Mouse (Mus musculus) spleen, postnatal 4 days (tissue): ENCODE results near the gene Slc25a20.

ENCODE experiments used
- DNase-seq, 2 experiments: peaks; one replicate each; pipeline ENCODE4 v3.0.0; 2022; ENCODE audit warnings: low spot score in 2 of 2

The Slc25a20 gene

DNA sequence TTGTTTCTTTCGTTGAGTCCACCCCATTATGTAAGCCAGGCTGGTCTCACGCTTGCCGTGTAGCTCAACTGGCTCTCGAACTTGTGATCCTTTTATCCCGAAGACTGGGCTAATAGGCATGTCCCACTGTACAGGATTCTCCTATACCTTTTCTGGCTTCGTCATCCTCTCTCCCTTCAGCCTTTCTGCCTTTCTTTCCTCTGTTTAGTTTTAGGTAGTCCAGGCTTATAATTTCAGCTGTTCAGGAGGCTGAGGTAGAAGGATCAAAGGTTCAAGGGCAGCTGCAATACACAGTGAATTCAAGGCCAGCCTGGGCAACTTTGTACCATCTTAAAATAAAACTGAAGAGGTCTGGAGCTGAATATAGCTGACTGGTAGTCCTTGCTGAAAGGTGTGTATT is 25.3 kb downstream of the Slc25a20 start:
- no peak for DNase-seq

DNA sequence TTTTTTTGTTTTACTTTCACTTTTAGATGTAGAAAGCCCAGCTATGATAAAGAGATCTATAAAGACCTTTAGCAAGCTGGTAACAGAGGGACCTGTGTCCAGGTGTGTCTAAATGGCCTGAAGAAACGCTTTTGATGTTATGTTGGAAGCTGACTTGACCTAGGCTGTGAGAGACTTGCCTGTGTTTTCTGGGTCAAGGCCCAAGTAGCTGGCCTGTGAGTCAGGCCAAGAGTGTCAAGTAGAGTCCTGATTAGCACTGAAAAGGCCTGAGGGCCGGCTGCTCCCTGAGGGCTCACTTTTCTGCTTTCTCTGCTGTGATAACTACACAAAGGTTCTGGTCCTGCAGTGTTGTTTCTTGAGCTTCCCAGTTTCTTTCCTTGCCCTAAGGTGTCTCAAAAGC is 25.8 kb downstream of the Slc25a20 start:
- DNase-seq: no peak

DNA sequence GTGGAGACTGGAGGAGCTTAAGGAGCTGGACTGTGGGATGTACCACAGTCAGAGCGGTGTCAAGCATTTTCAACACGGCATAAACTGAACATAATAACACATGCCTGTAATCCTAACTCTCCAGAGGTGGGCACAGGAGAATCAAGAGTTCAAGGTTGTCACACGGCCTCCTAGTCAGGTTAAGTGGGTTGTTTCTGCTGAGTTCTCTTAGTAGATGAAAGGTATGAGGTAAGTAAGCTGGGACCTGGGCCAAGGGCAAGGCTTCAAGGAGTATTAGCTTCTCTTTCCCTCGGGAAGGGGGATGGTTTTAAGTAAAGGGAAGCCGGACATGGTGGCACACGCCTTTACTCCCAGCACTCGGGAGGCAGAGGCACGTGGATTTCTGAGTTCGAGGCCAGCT is 26.6 kb downstream of the Slc25a20 start:
- no peak for DNase-seq

DNA sequence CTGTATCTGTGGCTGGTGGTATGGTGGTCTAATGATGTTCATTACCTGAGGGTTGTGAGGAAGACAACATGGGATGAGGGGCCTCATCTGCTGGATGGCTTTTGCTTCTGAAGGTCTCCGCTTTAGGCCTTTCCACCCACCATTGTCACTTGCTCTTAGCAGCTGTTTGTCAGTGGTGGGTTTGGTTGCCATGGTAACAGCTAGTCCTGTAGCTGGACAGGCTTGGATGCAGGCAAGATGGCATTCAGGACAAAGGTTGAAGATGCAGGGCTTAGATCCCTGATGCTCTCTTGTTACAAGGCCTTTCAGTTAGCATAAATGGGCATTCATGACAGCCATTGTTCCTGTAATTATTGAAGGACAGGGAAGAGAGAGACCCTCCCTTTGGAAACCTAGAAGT is 27.2 kb downstream of the Slc25a20 start, which contains the start of gene Prkar2a:
Gene Prkar2a, plus strand, starts transcription at position 209 of the 400 bp plus-strand sequence.
- DNase-seq: no peak

DNA sequence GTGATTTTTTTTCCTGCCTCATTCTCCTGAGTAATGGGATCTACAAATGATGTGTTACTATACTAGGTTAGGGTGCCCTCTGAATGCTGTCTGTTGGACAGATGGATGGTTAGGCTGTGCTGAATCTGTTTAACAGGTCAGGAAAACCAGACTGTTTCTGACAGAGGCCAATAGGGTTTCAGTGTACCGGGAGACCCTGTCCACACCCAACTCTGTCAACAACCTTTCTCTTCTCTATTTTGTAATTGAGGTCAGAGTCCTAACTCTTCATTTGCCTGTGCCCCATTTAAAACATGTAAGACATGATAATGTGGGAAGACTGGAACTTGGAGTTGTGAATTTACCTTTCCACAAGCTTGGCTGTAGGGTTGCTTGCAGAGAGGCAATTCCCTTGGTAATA is 28.1 kb downstream of the Slc25a20 start:
- DNase-seq: no peak

DNA sequence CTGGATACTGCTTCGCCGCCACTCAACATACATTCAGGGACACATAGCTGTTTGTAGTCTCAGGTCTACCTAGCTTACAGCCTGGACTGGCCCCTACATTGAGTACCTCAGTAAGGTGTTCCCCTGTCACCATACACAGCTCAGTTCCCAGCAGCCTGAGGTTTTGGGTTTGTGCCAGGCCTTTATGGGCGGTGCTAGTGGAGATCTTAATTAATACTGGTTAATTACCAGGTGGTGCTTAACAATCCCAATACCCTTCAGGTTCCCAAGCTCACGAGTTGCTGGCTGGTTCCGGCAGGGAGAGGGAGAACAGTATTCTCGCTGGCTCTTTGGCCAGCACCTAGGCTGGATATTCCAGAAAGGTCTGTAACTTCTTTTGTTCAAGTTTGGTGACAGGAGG is 29.0 kb downstream of the Slc25a20 start:
- DNase-seq: no peak

DNA sequence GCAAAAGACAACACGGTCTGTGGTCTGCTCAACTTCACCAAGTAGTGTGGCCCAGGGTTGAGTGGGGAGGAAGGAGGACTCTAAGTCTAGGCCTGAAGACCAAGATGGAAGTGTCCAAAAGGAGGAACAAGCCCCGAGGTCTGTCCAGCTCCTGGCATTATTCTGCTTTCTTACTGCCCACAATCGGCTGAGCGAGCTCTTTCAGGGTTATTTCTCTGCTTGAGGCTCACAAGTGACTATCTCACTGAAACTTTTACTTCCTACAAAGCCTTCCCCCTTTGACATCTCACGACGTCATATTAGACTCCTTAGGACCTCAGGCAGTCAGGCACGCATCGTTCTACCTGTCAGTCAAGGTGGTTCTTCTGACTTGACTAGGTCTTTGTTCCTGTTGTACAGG is 29.5 kb downstream of the Slc25a20 start:
- DNase-seq: no peak

DNA sequence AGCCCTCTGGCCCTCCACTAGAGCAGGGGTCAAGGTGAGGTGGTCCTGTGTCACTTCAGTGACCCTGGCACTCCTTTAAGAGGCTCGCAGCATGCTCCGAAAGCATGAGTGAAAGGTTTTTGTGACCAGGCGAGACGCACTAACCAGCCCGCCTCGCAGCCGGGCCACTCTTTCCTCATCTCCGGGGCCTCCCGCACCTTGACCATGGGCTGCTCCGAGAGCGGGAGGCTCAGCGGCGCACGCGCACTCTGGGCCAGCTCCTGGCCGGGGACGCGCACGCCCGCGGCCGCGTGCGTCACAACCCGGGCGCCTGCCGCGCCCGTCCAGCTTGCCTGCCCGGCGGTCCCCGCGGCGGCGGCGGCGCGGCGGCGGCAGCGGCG is 29.9 kb downstream of the Slc25a20 start:
- peak; percentile 81 to 91 for DNase-seq

DNA sequence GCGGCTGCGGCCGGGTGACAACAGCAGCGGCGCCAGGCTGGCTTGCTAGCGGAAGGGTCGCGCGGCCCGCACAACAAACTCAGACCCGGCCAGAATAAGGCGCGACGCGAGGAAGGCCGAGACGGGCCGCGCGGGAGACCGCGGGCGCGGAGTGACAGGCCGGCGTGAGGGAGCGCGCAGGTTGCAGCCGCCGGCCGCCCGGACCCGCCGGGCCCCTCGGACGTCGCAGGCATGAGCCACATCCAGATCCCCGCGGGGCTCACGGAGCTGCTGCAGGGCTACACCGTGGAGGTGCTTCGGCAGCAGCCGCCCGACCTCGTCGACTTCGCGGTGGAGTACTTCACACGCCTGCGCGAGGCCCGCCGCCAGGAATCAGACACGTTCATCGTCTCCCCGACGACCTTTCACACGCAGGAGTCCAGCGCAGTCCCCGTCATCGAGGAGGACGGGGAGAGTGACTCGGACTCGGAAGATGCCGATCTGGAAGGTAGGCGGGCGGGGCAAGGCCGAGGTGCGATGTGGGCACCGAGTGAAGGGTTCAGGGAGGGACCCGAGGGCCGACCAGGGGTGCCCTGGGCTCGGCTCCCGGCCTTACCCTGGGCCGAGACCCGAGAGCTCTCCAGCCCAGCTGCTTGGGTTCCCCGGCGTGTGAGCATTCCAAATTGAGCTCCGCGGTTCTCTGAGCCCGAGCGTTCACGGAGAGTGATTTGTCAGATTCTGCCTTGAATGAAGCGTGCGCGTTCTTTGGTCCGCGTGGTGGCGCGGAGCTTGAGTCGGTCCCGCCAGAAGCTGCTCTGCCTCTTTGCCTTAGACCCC is 30.5 kb downstream of the Slc25a20 start:
- peak; percentile 38 to 78 for DNase-seq

DNA sequence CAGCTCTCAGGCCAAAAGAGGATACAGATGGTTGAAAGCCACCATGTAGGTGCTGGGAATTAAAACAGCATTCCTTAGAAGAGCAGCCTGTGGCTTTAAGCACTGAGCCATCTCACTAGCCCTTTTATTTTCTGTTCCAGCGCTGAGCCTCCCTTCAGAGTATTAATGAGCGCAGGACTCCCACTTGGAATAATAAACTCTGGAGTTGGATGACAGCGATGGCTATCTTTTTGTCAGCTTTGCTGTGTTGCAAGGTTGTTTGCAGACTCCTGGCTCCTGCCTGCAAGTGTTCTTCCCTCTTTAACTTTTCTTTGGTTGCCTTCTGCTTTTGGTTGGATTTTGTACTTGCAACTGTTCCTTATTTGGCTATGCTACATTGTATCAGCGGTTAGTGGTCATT is 32.1 kb downstream of the Slc25a20 start:
- DNase-seq: no peak

DNA sequence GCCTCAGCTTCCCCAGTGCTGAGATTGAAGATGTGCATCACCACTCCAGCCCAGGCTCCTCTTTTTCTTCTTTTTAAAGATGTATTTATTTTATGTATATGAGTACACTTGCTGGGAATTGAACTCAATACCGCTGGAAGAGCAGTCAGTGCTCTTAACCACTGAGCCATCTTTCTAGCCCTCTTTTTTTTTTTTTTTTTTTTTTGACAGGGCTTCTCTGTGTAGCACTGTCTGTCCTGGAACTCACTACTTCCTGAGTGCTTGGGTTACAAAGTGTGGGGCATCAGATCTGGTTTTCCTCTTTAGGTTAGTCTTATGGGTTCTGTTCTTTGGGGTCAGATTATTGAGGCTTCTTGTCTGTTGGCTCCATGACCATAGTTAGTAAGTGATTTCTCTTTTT is 32.6 kb downstream of the Slc25a20 start:
- no peak for DNase-seq

DNA sequence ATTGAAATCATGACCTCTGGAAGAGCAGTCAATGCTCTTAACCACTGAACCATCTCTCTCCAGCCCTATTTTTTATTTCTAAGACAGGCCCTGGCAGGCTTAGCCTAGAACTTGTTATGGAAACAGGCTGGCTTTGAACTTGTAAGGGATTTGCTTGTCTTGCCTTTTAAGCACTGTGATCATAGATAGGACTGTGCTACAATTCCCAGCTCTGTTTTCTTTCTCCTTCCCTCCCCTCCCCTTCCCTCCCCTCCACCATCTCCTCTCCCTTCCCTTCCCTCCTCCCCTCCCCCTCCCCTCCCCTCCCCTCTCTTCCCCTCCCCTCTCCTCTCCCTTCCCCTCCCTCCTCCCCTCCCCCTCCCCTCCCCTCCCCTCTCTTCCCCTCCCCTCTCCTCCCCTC is 40.6 kb downstream of the Slc25a20 start:
- no peak for DNase-seq

DNA sequence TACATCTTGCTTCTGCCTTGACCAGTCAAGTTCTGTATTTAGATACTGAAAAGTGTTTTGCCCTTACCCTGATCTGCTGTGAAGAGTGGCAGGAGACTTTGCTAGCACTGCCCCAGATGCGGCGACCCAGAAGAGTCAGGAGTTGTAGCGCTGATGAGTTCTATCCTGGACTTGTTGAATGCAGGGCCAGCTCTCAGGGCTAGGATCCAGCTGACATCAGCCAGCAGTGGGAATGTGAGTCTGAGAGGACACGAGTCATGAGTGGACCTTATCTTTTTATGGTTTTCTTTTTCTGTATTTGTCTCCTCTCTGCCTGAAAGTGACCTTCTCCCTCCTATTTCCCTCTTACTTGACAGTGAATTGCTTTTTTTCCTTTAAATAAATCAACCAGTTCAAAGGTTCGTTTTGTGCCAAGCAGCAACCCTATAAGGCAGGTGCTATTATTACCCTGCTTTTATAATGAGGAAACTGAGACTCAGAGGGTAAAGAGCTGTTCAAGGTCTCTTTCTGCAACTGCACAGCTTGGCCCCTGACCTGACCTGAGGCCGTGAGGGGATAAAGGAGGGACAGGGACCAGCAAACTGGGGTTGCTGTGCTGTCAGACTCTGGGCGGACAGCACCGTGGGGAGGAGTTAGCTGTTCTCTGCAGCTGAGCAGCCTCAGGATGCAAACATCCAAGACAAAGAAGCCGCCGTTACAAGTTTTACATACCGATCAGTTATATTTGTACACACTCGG is 41.7 kb downstream of the Slc25a20 start:
- no peak for DNase-seq

DNA sequence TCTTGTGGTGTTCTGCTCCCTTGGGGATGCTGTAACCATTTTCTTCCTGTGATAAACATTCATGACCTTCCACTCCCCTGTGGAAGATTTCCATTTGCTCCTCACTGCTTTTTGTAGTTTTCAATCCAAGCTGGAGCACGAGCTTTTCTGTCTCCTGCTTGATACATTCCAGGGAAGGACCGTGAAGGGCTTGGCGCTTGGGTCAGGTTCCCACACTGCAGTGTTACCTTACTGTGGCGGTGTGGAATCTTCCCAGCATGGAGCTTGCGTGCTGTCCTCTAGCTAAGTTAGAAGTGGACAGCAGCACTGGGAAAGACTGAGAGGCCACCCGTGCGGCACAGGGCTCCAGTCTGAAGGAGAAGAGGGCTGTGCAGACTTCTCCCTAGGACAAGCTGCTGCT is 42.7 kb downstream of the Slc25a20 start:
- DNase-seq: no peak

DNA sequence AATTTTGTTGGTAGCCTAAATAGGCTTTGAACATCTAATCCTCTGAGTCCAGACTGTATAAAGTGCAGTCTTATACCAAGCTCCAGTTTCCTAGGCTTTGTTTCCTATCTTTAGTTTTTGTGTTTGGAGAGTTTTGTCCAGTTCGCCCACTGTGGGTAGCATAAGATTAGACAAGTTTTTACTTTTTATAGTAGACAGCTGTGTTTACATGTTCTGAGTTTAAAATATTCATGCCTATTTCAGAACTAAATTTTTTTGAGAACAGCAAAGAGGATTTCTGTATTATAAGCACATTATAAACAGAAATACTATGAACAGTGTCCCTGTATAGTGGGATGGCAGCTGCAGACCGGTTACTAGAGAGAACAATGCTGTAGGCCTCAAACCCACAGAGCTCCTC is 45.3 kb downstream of the Slc25a20 start:
- no peak for DNase-seq

DNA sequence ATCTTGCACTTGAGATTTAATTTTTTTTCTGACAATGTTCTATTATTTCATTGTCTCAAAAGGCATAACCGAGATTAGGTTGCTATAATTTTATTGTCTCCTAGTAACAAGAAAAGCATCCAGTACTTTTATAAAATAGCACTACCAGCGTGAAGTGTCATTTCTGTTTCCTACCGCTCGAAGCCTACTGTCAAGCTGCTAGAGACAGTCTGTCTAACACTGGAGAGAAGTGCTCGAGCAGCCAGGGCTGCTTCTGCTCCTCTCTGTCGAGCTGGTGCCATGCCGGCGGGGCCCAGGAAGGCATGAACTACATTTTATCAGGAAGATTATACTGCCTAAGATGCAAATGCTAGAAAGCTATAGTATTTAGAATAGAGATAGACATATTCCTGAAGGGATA is 46.9 kb downstream of the Slc25a20 start:
- no peak for DNase-seq

DNA sequence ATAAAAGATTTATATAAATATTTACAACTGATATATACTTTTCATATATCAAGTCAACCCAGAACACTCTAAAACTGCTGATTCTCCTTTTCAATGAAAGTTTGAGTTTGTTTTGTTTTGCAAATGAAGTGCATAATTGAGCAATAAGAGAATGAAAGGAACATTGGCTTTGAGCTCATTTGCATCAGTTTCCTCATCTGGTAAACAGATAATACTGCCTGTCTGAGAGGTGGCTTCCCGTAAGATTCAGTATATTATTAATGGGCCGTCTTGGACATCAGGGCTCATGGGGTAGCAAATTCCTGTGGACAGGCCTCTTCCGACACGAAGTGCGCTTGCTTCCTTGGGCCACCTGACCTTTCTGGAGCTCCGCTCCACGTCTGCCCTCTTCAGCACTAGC is 48.9 kb downstream of the Slc25a20 start:
- no peak for DNase-seq

DNA sequence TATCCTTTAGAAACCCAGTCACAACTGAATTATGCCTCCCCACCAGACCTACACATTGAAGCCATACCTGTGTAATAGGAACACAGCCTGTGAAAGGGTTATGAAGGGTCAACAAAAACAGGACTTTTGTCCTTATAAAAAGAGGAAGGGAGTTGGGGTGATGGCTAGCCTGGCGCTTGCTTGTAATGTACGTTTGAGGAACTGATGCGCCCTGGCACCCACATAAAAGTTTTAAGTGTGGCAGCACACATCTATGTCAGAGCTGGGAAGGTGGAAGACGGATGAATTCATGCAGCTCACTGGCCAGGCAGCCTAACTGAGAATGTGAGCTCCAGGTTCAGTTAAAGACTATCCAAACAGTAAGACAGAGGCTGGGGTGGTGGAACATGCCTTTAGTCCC is 54.3 kb downstream of the Slc25a20 start:
- no peak for DNase-seq

DNA sequence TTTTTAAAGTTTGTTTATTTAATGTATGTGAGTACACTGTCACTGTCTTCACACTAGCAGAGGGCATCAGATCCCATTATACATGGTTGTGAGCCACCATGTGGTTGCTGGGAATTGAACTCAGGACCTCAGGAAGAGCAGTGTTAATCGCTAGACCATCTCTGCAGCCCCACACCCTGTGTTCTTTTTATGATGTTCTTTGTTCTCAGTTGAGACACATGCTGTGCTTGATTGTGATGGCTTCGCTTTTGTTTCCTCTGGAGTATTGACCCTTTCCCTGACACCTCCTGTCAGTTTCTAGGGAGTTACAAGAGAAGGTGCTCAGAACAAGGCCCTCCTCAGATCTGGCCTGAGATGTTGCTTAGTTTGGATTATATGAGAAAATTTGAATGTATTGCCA is 61.9 kb downstream of the Slc25a20 start:
- DNase-seq: no peak

DNA sequence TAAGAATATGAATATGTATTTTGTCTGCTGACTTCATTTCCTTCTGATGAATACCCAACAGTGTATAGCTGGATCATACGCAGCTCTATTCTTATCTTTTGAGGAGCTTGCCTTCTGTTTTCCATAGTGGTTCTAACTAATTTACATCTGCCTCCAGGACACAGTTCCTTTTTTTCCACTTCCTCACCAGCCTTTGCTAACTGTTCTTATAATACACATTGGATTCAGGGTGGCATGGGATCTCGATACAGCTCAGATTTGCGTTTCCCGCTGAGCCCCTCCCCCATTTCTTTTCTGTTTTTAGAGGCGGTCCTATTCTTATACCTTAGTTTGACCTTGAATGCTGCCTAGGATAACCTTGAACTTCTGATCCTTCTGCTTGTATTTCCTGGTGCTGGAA is 64.2 kb downstream of the Slc25a20 start:
- DNase-seq: no peak

DNA sequence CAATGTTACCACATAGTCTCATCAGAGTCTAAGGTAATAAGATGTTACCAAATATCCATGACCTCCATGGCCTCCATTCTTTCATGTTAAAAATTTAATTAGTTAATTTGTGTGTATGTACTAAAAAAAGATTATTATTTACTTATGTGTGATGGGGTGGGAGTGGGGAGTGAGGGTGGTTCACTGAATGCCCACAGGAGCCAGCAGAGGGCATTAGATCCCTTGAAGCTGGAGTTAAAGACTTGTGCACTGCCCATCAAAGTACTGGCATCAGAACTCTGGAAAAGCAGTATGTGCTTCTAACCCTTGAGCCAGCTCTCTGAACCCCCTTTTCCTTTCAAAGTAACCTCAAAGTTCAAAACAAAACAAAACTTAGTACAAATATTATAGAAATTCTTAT is 67.2 kb downstream of the Slc25a20 start:
- no peak for DNase-seq

DNA sequence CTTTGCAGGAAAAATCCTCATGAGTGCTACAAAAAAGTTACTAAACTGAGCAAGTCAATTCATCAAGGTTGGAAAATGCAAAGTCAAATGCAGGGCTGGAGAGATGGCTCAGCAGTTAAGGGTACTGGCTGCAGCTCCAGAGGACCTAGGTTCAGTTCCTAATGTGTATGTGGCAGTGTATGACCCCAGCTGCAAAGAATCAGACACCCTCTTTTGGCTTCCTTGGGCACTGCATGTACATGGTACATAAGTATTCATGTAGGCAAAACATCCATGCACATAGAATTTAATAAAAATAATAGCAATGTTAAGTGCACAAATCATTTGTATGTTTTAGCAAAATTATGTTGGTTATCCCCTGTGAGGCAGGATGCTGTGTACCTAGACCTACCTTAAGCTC is 70.6 kb downstream of the Slc25a20 start:
- DNase-seq: no peak
